Mouse (Mus musculus) CH12F3 (cell line): Measurements from ENCODE around the gene Cdk14.
"Not testable (repeated sequence)": the region's sequence is repeated elsewhere in the genome, so short reads cannot be mapped to it uniquely, and the experiment has no call there.

ENCODE experiments used
- in situ Hi-C: fragments of 300-500 bp; cut with MboI; formaldehyde crosslinking; loops from 2 replicates; pipeline ENCODE4 v1.14.3; 2020; ENCODE audit warnings: low sequenced_read_pairs

Gene Cdk14

GRCm38 (mm10) chr5:5274318-5274717 lies 145.8 kb downstream of the Cdk14 start:
- in situ Hi-C loops = loop anchor here (25.0 kb wide), 1 partner anchor 312 kb away; no protein-coding TSS in a partner anchor

- in situ Hi-C loops = loop anchor here (25.0 kb wide), 1 partner anchor 304 kb away; no protein-coding TSS in a partner anchor
Measured at GRCm38 (mm10) chr5:5266787-5267126, 153.4 kb downstream of the Cdk14 start.

- in situ Hi-C loops = loop anchor here (25.0 kb wide), 1 partner anchor 304 kb away; no protein-coding TSS in a partner anchor
Measured at GRCm38 (mm10) chr5:5265861-5266786, 154.0 kb downstream of the Cdk14 start.

GRCm38 (mm10) chr5:5265401-5265841 lies 154.7 kb downstream of the Cdk14 start:
- in situ Hi-C loops = loop anchor here (25.0 kb wide), 1 partner anchor 303 kb away; no protein-coding TSS in a partner anchor

- in situ Hi-C loops = loop anchor here (25.0 kb wide), 1 partner anchor 302 kb away; no protein-coding TSS in a partner anchor
Measured at GRCm38 (mm10) chr5:5264712-5265111, 155.4 kb downstream of the Cdk14 start.

- in situ Hi-C loops = loop anchor here (25.0 kb wide), 1 partner anchor 300 kb away; no protein-coding TSS in a partner anchor
Measured at GRCm38 (mm10) chr5:5261725-5262296, 158.3 kb downstream of the Cdk14 start.

GRCm38 (mm10) chr5:5260966-5261724 lies 159.0 kb downstream of the Cdk14 start:
- in situ Hi-C loops = loop anchor here (25.0 kb wide), 1 partner anchor 299 kb away; no protein-coding TSS in a partner anchor

GRCm38 (mm10) chr5:5260309-5260708 lies 159.8 kb downstream of the Cdk14 start:
- in situ Hi-C loops = loop anchor here (25.0 kb wide), 1 partner anchor 298 kb away; no protein-coding TSS in a partner anchor

GRCm38 (mm10) chr5:5254391-5254790 lies 165.7 kb downstream of the Cdk14 start:
- in situ Hi-C loops = loop anchor here (25.0 kb wide), 1 partner anchor 292 kb away; no protein-coding TSS in a partner anchor

- in situ Hi-C loops = loop anchor here (25.0 kb wide), 1 partner anchor 291 kb away; no protein-coding TSS in a partner anchor
Measured at GRCm38 (mm10) chr5:5253177-5253576, 166.9 kb downstream of the Cdk14 start.

- in situ Hi-C loops = no loop called here
Measured at GRCm38 (mm10) chr5:5247671-5248070, 172.4 kb downstream of the Cdk14 start.

- in situ Hi-C loops = no loop called here
Measured at GRCm38 (mm10) chr5:5246534-5247175, 173.5 kb downstream of the Cdk14 start.

- in situ Hi-C loops = no loop called here
Measured at GRCm38 (mm10) chr5:5245182-5245581, 174.9 kb downstream of the Cdk14 start.

- in situ Hi-C loops = no loop called here
Measured at GRCm38 (mm10) chr5:5243648-5244047, 176.5 kb downstream of the Cdk14 start.

GRCm38 (mm10) chr5:5242704-5243103 lies 177.4 kb downstream of the Cdk14 start:
- in situ Hi-C loops = no loop called here

GRCm38 (mm10) chr5:5241088-5241487 lies 179.0 kb downstream of the Cdk14 start:
- in situ Hi-C loops = no loop called here

- in situ Hi-C loops = no loop called here
Measured at GRCm38 (mm10) chr5:5240121-5240520, 180.0 kb downstream of the Cdk14 start.

GRCm38 (mm10) chr5:5234935-5235334 lies 185.2 kb downstream of the Cdk14 start:
- in situ Hi-C loops = not testable (repeated sequence)

GRCm38 (mm10) chr5:5226966-5227365 lies 193.1 kb downstream of the Cdk14 start:
- in situ Hi-C loops = no loop called here

GRCm38 (mm10) chr5:5211780-5212135 lies 208.4 kb downstream of the Cdk14 start:
- in situ Hi-C loops = no loop called here
